8 mouse cellular contexts compared by ENCODE assay signal in genomic region chr10:37357304-37358060, GRCm38 (mm10).
A peak's percentile ranks its signal among the peaks of the same experiment; 100 is the strongest.
DNase-seq lines count a peak whose midpoint lies in the region; ATAC-seq lines count a peak whose summit lies in the region.
"Had no signal": no experiment of that assay in that cellular context is flagged by ENCODE, and none has a peak within 500 bp of the region (broad histone marks: within the 10 kb centered on the region; RNA-seq: fewer than 3 reads in every experiment).

No protein-coding gene starts in this region.

- ATAC-seq in neural tube, embryonic 12.5 days (ENCODE audit: low FRiP score, low read depth), result 0 out of 2 replicates have a peak, but pooled peaks have one; percentile 29
- ATAC-seq in embryonic facial prominence, embryonic 15.5 days (ENCODE audit: insufficient number of reproducible peaks, low FRiP score, low TSS enrichment, low read depth), result peak; percentile 60; the same call in 1 of the 2 replicates
- peak; percentile 94 for ATAC-seq in midbrain, embryonic 16.5 days
- ATAC-seq in inflammation-experienced regulatory T-cells, adult 6 months, result no peak

- no peak overlapping the region for H3K27ac ChIP-seq in neural tube, embryonic 12.5 days
- H3K27ac ChIP-seq in embryonic facial prominence, embryonic 15.5 days (replicated peaks), result peak overlapping the region; percentile 63; the same call in 1 of the 2 replicates
- H3K27ac ChIP-seq in midbrain, embryonic 16.5 days (ENCODE audit: low read length), result peak overlapping the region; percentile 56
- H3K27ac ChIP-seq: liver, embryonic 14.5 days had no signal

- no peak overlapping the region for H3K4me2 ChIP-seq in neural tube, embryonic 12.5 days (replicated peaks)
- H3K4me2 ChIP-seq in embryonic facial prominence, embryonic 15.5 days (replicated peaks), result no peak overlapping the region
- H3K4me2 ChIP-seq in midbrain, embryonic 16.5 days (ENCODE audit: low read length), result no peak overlapping the region

- no peaks in the 10 kb centered on the region for H3K9me3 ChIP-seq in neural tube, embryonic 12.5 days
- H3K9me3 ChIP-seq in embryonic facial prominence, embryonic 15.5 days (replicated peaks), result no peaks in the 10 kb centered on the region
- no peaks in the 10 kb centered on the region for H3K9me3 ChIP-seq in midbrain, embryonic 16.5 days (replicated peaks; ENCODE audit: control insufficient read depth, low read length, poor library complexity, severe bottlenecking)

- H3K4me3 ChIP-seq in neural tube, embryonic 12.5 days, result no peak overlapping the region
- H3K4me3 ChIP-seq in embryonic facial prominence, embryonic 15.5 days (replicated peaks), result no peak overlapping the region
- no peak overlapping the region for H3K4me3 ChIP-seq in midbrain, embryonic 16.5 days (ENCODE audit: low read depth, low read length)

- no peaks in the 10 kb centered on the region for H3K27me3 ChIP-seq in neural tube, embryonic 12.5 days (replicated peaks)
- H3K27me3 ChIP-seq in embryonic facial prominence, embryonic 15.5 days, result no peaks in the 10 kb centered on the region
- no peaks in the 10 kb centered on the region for H3K27me3 ChIP-seq in midbrain, embryonic 16.5 days (ENCODE audit: control insufficient read depth, insufficient read depth, low read depth, low read length)

- no peak overlapping the region for H3K9ac ChIP-seq in neural tube, embryonic 12.5 days
- no peak overlapping the region for H3K9ac ChIP-seq in embryonic facial prominence, embryonic 15.5 days
- H3K9ac ChIP-seq in midbrain, embryonic 16.5 days (ENCODE audit: low read depth, low read length), result no peak overlapping the region
- H3K9ac ChIP-seq: liver, embryonic 14.5 days had no signal

- WGBS in neural tube, embryonic 12.5 days, result 78% methylated on average over 6 of the region's 6 CpGs
- 32% methylated on average over 6 of the region's 6 CpGs for WGBS in embryonic facial prominence, embryonic 15.5 days
- 47% methylated on average over 6 of the region's 6 CpGs for WGBS in midbrain, embryonic 16.5 days

- H3K4me1 ChIP-seq in neural tube, embryonic 12.5 days, result no peaks in the 10 kb centered on the region
- H3K4me1 ChIP-seq in embryonic facial prominence, embryonic 15.5 days, result peaks cover 17% of the 10 kb centered on the region
- H3K4me1 ChIP-seq in midbrain, embryonic 16.5 days (ENCODE audit: control insufficient read depth, insufficient read depth, low read length), result peaks cover 10% of the 10 kb centered on the region; the same call in 1 of the 2 replicates

- no peak for DNase-seq in neural tube, embryonic 10.5 days (ENCODE audit: extremely low spot score, low spot score)
- peak; percentile 43 to 75 for DNase-seq in layer of hippocampus, adult 18-20 months (ENCODE audit: low spot score in 2 of 2)
- DNase-seq in spleen, postnatal 4 days (ENCODE audit: low spot score in 2 of 2), result no peak

- H3K36me3 ChIP-seq in neural tube, embryonic 12.5 days, result no peaks in the 10 kb centered on the region
- H3K36me3 ChIP-seq in embryonic facial prominence, embryonic 15.5 days, result no peaks in the 10 kb centered on the region
- no peaks in the 10 kb centered on the region for H3K36me3 ChIP-seq in midbrain, embryonic 16.5 days (ENCODE audit: control insufficient read depth, insufficient read depth, low read length)

Comparison
In these comparisons a context has a peak if more than half of its experiments do, and no peak if none do; other contexts are left out.
1. DNase-seq: peak in layer of hippocampus, adult 18-20 months (2 of 2); none in neural tube, embryonic 10.5 days (single experiment) and spleen, postnatal 4 days (0 of 2).